Mouse (Mus musculus): ENCODE measurements around the gene Otulinl. TPM values are rescaled to one million over a fixed set of nuclear protein-coding genes. Genes with fewer than 3 reads are reported as not detected.

Gene Otulinl
- total RNA-seq, 2 experiments from 2014 or later: 21.1 to 30.0 TPM

GRCm38 (mm10) chr15:27623286-27623685, 58.1 kb downstream of the Otulinl start:
- H3K4me3 ChIP-seq: no peak overlapping the region
- intact Hi-C loops (cut with DNase I): no loop called here
- no peak for TF ChIP-seq CTCF (IDR thresholded peaks at IDR 0.05)
- no peak overlapping the region for H3K27ac ChIP-seq
- DNase-seq (ENCODE audit: extremely low spot score in 1 of 2, low spot score in 2 of 2): no peak

GRCm38 (mm10) chr15:27620475-27621185, 60.7 kb downstream of the Otulinl start:
- no peak; the same call in 1 of the 2 replicates for TF ChIP-seq CTCF (IDR thresholded peaks at IDR 0.05)
- H3K27ac ChIP-seq: no peak overlapping the region
- intact Hi-C loops (cut with DNase I): no loop called here
- no peak for DNase-seq (ENCODE audit: extremely low spot score in 1 of 2, low spot score in 2 of 2)
- H3K4me3 ChIP-seq: no peak overlapping the region

- no peak for TF ChIP-seq CTCF (IDR thresholded peaks at IDR 0.05)
- Histone ChIP-seq H3K27ac (no peak overlapping the region), H3K4me3 (no peak overlapping the region)
- DNase-seq (ENCODE audit: extremely low spot score in 1 of 2, low spot score in 2 of 2): no peak
- intact Hi-C loops (cut with DNase I): no loop called here
Measured at GRCm38 (mm10) chr15:27619683-27620082, 61.7 kb downstream of the Otulinl start.

- TF ChIP-seq CTCF (IDR thresholded peaks at IDR 0.05): no peak
- Histone ChIP-seq H3K27ac (no peak overlapping the region), H3K4me3 (no peak overlapping the region)
- intact Hi-C loops (cut with DNase I): no loop called here
- no peak for DNase-seq (ENCODE audit: extremely low spot score in 1 of 2, low spot score in 2 of 2)
Measured at GRCm38 (mm10) chr15:27618778-27619533, 62.4 kb downstream of the Otulinl start.

- intact Hi-C loops (cut with DNase I): no loop called here
- no peak for DNase-seq (ENCODE audit: extremely low spot score in 1 of 2, low spot score in 2 of 2)
- TF ChIP-seq CTCF (IDR thresholded peaks at IDR 0.05): no peak
- Histone ChIP-seq H3K27ac (no peak overlapping the region), H3K4me3 (no peak overlapping the region)
Measured at GRCm38 (mm10) chr15:27617227-27617626, 64.2 kb downstream of the Otulinl start.

- Histone ChIP-seq H3K27ac (peak overlapping the region; percentile 19; the same call in 1 of the 2 replicates), H3K4me3 (no peak overlapping the region)
- intact Hi-C loops (cut with DNase I): no loop called here
- no peak for DNase-seq (ENCODE audit: extremely low spot score in 1 of 2, low spot score in 2 of 2)
- no peak; the same call in 1 of the 2 replicates for TF ChIP-seq CTCF (IDR thresholded peaks at IDR 0.05)
Measured at GRCm38 (mm10) chr15:27616159-27616558, 65.2 kb downstream of the Otulinl start.

GRCm38 (mm10) chr15:27613255-27613654, 68.1 kb downstream of the Otulinl start:
- no peak for TF ChIP-seq CTCF (IDR thresholded peaks at IDR 0.05)
- no peak overlapping the region for H3K4me3 ChIP-seq
- no peak overlapping the region for H3K27ac ChIP-seq
- intact Hi-C loops (cut with DNase I): loop anchor here (2.0 to 5.0 kb wide), 2 partner anchors 146 to 290 kb away; partner anchors contain the start of gene Ank
- no peak for DNase-seq (ENCODE audit: extremely low spot score in 1 of 2, low spot score in 2 of 2)

- intact Hi-C loops (cut with DNase I): loop anchor here (2.0 to 5.0 kb wide), 2 partner anchors 145 to 290 kb away; partner anchors contain the start of gene Ank
- Histone ChIP-seq H3K4me3 (no peak overlapping the region), H3K27ac (no peak overlapping the region)
- DNase-seq (ENCODE audit: extremely low spot score in 1 of 2, low spot score in 2 of 2): peak; percentile 68 to 72
- peak; percentile 91 for TF ChIP-seq CTCF (IDR thresholded peaks at IDR 0.05)
Measured at GRCm38 (mm10) chr15:27612533-27613221, 68.7 kb downstream of the Otulinl start.

- intact Hi-C loops (cut with DNase I): no loop called here
- Histone ChIP-seq H3K4me3 (no peak overlapping the region), H3K27ac (no peak overlapping the region)
- no peak for DNase-seq (ENCODE audit: extremely low spot score in 1 of 2, low spot score in 2 of 2)
- TF ChIP-seq CTCF (IDR thresholded peaks at IDR 0.05): no peak
Measured at GRCm38 (mm10) chr15:27609554-27609953, 71.8 kb downstream of the Otulinl start.

GRCm38 (mm10) chr15:27605252-27605651, 76.1 kb downstream of the Otulinl start:
- Histone ChIP-seq H3K27ac (no peak overlapping the region), H3K4me3 (no peak overlapping the region)
- DNase-seq (ENCODE audit: extremely low spot score in 1 of 2, low spot score in 2 of 2): no peak
- TF ChIP-seq CTCF (IDR thresholded peaks at IDR 0.05): no peak; the same call in 1 of the 2 replicates
- intact Hi-C loops (cut with DNase I): no loop called here

Other genes starting within 250 kb of the Otulinl start
- gene Ank, start 214.9 kb downstream of the Otulinl start, total RNA-seq (2021): 100 to 1,000 TPM; 173 to 176 TPM
- 10 to 100 TPM; 18.8 to 21.4 TPM for gene Otulin, start 50.9 kb downstream of the Otulinl start, total RNA-seq (2021)